Mouse (Mus musculus) thymus, postnatal 36 days (tissue): ENCODE data around the gene Syt10.
"Not testable (repeated sequence)": the region's sequence is repeated elsewhere in the genome, so short reads cannot be mapped to it uniquely, and the experiment has no call there.

ENCODE experiments used
- DNase-seq, 2 experiments: peaks; one replicate each; pipeline ENCODE4 v3.0.0; 2022; ENCODE audit warnings: mixed read lengths in 2 of 2

Syt10 gene

DNA sequence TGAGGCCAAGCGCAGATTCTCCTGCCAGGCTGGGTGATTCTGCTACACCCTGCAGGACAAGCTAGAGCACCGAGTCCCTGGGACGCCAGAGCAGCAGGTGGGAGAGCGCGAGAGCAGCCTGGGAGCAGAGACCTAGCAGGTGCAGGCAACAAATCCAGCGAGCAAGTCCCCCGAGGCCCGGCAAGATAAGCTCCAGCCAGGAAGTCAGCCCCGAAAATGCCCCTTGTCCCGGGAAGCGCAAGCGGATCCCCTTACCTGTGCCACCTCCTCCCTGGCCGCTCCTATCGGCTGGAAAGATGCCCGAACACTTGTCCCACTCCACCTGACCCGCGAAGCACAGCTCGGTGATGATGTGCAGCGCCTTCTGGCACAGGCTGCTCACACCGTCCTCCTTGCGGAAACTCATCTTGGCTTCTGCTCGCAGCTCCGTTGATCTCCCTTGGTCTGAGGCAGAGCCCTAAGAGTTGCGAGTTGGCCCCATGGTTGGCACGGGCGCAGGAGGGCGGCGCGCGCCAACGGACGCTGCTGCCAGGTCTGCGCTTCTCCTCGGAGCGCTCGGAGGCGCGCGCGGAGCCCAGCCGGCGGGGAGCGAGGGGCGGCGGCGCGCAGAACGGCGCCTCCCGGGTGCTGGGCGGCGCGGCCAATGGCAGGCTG, at the start of gene Syt10:
Gene Syt10 (minus strand): TSS at position 497 of the 654 bp plus-strand sequence.
- DNase-seq: no peak

DNA sequence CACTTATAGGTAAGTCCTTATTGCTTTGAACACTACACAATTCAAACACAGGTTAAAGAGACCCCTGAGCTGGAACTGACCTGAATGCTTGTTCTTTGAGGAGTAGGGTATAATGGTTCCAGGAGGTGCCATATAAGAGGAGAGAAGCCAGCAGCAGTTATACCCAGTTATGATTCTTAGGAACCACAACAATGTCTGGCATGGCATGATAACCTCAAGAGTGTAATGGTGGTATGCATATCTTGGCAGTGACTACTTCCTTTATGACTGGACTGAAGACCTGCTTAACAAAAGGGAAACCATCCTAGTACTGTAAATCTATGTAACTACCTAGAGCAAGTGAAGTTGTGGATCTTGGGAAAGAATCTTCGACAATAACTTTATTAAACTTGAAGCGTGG, 42.1 kb upstream of the Syt10 start:
- DNase-seq: no peak

DNA sequence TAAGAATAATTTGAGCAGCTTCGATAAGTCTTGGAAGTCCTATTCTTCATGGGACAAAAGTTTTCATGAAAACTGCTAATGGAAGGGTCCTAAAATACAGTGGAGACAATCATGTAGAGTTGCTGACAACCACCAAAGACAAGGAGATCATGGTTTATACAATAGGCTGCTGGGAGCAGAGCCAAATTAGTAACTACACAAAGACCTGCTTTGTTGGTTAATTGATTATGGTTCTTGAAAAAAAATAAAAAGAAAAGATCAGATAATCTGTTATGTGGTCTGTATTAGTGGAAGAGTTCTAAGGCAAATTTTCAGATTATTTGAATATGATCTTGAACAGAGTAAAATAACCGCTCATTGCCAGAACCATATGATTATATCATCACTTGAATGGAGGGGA, 37.3 kb upstream of the Syt10 start:
- no peak for DNase-seq

DNA sequence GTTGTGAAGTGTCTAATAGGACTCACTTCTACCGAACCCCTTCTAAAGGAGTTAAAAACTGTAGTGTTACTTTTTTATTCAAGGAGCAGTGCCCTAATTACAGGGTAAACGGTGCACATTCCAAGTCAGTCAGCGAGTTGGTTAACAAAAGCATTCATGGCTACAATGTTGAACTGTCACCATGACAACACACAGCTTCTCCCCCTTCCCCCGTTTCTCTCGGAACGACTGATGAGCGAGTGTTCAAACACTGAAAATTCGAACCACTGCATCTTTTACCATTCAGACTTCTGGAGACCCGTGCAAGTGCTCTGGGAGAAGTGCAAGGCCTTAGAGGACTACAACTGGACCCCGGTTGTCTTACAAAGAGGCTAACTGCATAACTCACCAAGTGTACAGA, 25.6 kb downstream of the Syt10 start:
- DNase-seq: no peak

DNA sequence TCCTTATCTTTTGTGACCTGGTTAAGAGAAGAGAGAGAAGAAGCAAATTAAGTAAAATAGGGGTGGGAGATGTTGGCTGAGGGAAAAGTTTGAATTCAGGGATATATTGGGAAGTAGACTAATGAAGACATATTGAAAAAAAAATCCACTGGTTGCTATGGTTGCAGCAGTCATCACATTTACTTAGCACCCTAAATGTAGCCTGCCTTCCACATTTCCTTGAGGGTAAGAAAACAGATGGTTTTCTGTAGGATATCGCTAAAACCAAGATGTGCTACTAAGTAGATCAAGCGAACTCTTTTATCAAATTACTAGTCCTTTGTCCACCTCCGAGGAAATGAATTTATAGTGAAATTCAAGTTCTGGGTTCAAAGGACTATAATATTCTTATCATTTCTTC, 37.2 kb downstream of the Syt10 start:
- DNase-seq: no peak

DNA sequence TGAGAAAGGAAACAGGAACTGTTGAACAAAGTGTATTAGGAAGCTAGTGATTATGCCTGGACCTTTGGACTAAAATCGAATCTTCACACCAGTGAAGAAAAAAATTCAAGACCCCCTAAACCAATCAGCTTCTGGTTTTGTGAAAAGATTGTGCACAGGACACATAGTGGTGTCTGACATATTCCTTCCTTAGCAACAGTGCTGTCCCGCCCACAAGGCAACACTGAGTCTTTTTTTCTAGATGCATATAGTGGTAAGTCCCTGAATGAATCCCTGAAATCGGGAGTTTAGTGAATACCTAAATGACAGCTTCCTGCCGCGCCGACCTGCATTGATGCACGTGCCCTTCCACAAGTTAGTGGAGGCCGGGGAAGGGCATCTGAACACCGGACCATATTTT, 61.7 kb downstream of the Syt10 start:
- no peak for DNase-seq

DNA sequence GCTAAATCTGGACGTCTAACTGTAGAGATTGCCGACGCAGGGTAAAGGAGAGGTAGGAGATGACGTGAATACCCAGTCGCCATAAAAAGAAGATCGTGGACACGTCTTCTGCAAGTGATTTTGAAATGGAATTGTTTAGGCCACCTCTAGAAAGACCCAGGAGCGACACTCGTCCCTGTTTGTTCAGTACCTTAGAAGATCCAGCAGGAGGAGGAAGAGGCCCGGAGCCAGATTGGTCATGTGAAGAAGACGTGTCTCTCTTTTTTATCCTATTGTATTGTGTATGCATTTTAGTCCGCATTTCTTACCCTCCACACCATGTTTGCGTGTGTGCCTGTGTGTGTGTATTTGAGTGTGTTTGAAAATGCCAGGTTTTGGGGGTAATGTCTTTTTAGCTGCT, 75.6 kb downstream of the Syt10 start:
- DNase-seq: not testable (repeated sequence)

DNA sequence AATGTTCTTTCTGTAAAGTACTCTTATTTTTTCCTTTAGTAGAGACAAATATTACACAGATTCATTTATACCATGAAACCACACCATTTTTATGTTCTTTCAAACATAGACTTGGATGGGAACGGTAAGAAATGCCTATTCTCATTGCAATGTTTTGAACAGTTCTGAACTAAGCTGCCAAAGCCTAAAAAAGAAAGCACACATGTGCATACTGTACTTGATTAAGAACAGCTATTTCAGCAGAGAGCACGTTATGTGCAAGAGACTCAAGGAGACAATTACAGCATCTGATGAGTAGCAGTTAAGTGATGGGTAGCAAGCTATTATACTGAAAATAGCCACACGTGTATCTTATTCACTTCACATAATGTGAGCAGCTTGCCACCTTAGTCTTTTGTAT, 108.0 kb downstream of the Syt10 start:
- no peak for DNase-seq
